Mouse (Mus musculus) lung, adult 2 months (tissue): ENCODE results near the gene Orai1. TPM values are rescaled to one million over a fixed set of nuclear protein-coding genes. Genes with fewer than 3 reads are reported as not detected.
A peak's percentile ranks its signal among the peaks of the same experiment; 100 is the strongest.

ENCODE experiments used
- DNase-seq: peaks from one replicate; pipeline ENCODE4 v3.0.0; 2022
- H3K4me1 ChIP-seq: fragments of 200-500 bp; 2 replicates; pipeline ENCODE4 v1.6.1; 2011; ENCODE audit warnings: low read length; ENCODE audit not compliant: control insufficient read depth, insufficient read depth
- H3K4me3 ChIP-seq: fragments of 200-500 bp; replicated peaks from 2 replicates; pipeline ENCODE3; 2011; ENCODE audit warnings: low read depth, mild to moderate bottlenecking, control low read depth, low read length; ENCODE audit errors: extremely low read depth
- CTCF ChIP-seq: fragments of 200-500 bp; IDR thresholded peaks from 2 replicates; pipeline ENCODE4 v1.5.1; 2011; ENCODE audit warnings: mild to moderate bottlenecking, low read length, control low read depth; ENCODE audit not compliant: insufficient read depth
- POLR2A ChIP-seq: fragments of 200-500 bp; IDR thresholded peaks from 2 replicates; pipeline ENCODE4 v1.6.1; 2011; ENCODE audit warnings: low read depth, mild to moderate bottlenecking, control low read depth, low read length, borderline replicate concordance; ENCODE audit errors: extremely low read depth
- WGBS: fragments of 180-500 bp; shearing (Covaris S2); methylation state at CpG from one replicate; pipeline ENCODE4 v1.1.7; 2018; 5-methylcytosine and 5-hydroxymethylcytosine counted together
- polyA plus RNA-seq: library from polyadenylated mRNA; depleted of rRNA; stranded (reverse); fragments of >200 nt; gene quantifications from 2 replicates; pipeline ENCODE4 v1.2.3, GENCODE M21; 2012; rRNA removed

Gene Orai1
- polyA plus RNA-seq, 1 experiment = 113 TPM

GRCm38 (mm10) chr5:123076419-123077281 is 61.8 kb downstream of the Orai1 start:
- DNase-seq = peak; percentile 35
- Histone ChIP-seq H3K4me1 (peaks cover 9% of the 10 kb centered on the region), H3K4me3 (peak overlapping the region; percentile 80)
- 2% methylated on average over 33 of the region's 35 CpGs for WGBS
- TF ChIP-seq POLR2A (no peak), CTCF (no peak)

GRCm38 (mm10) chr5:123079568-123079967 is 64.7 kb downstream of the Orai1 start:
- WGBS = 55% methylated on average over 1 of the region's 1 CpGs
- no peak for DNase-seq
- H3K4me1 ChIP-seq = peaks cover 9% of the 10 kb centered on the region
- no peak for TF ChIP-seq CTCF
- no peak for TF ChIP-seq POLR2A
- no peak overlapping the region for H3K4me3 ChIP-seq

DNA sequence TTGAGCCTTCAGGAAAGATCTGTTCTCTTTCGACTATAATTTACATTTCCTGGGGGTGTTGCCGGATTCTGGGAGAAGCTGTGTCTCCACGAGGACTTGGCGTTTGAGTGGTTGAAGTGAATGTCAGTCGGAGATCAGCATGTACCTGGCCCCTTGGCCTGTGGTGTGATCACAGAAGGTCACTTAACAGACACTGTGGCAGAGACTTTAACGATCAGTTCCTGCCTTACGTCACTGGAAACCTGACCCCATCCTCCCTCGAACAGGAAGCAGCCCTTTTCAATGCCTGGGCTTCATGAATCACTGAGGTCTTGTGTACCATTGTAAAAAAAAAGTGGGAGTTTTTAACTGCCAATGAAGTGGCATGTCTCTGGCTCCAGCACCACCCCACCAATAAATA is 65.2 kb downstream of the Orai1 start:
- Histone ChIP-seq H3K4me3 (no peak overlapping the region), H3K4me1 (peaks cover 9% of the 10 kb centered on the region)
- DNase-seq = no peak
- TF ChIP-seq POLR2A (no peak), CTCF (no peak)
- 38% methylated on average over 8 of the region's 8 CpGs for WGBS

Other genes starting within 250 kb of the Orai1 start
- gene Camkk2, start 235.7 kb upstream of the Orai1 start, polyA plus RNA-seq = 33.3 and 35.6 TPM in 2 replicates
- 207 and 274 TPM in 2 replicates for gene Anapc5, start 193.7 kb upstream of the Orai1 start, polyA plus RNA-seq
- 7.8 and 9.6 TPM in 2 replicates for gene Rnf34, start 165.0 kb upstream of the Orai1 start, polyA plus RNA-seq
- gene Kdm2b, start 25.3 kb upstream of the Orai1 start, polyA plus RNA-seq = 16.6 and 20.1 TPM in 2 replicates
- gene Morn3, start 31.9 kb downstream of the Orai1 start, polyA plus RNA-seq = 0.77 and 2.9 TPM in 2 replicates
- 10.4 and 12.1 TPM in 2 replicates for gene Tmem120b, start 53.3 kb downstream of the Orai1 start, polyA plus RNA-seq
- 10.0 and 10.8 TPM in 2 replicates for gene Rhof, start 117.6 kb downstream of the Orai1 start, polyA plus RNA-seq
- 12.9 and 15.2 TPM in 2 replicates for gene Setd1b, start 127.1 kb downstream of the Orai1 start, polyA plus RNA-seq
- 19.3 and 21.5 TPM in 2 replicates for gene Psmd9, start 154.3 kb downstream of the Orai1 start, polyA plus RNA-seq
- 1.4 and 2.2 TPM in 2 replicates for gene Hpd, start 167.7 kb downstream of the Orai1 start, polyA plus RNA-seq
- 6.3 and 9.1 TPM in 2 replicates for gene Wdr66, start 237.0 kb downstream of the Orai1 start, polyA plus RNA-seq